Mouse (Mus musculus) MEL (cell line): ENCODE data around the gene Retreg1.

Experiments
- CTCF ChIP-seq, 3 experiments: IDR thresholded peaks in 2 of 3; conservative IDR thresholded peaks in 1 of 3; 2 replicates each; pipeline ENCODE4 v1.5.1; 2011 to 2012; ENCODE audit warnings: low read length in 3 of 3, low read depth in 2 of 3, mild to moderate bottlenecking in 2 of 3, improper control_type of control experiment in 1 of 3, inconsistent platforms in 1 of 3, mixed read lengths in 1 of 3, moderate library complexity in 1 of 3; ENCODE audit not compliant: control insufficient read depth in 1 of 3, insufficient read depth in 1 of 3, poor library complexity in 1 of 3, severe bottlenecking in 1 of 3
- E2F4 ChIP-seq: IDR thresholded peaks from 2 replicates; pipeline ENCODE4 v1.6.1; 2011; ENCODE audit warnings: low read depth, low read length, improper control_type of control experiment, borderline replicate concordance
- GABPA ChIP-seq: IDR thresholded peaks from 2 replicates; pipeline ENCODE4 v1.6.1; 2012; ENCODE audit warnings: low read depth, mild to moderate bottlenecking, inconsistent platforms, low read length, improper control_type of control experiment, moderate library complexity
- KAT2A ChIP-seq: conservative IDR thresholded peaks from 2 replicates; pipeline ENCODE4 v1.6.1; 2012; ENCODE audit warnings: low read depth, low read length, improper control_type of control experiment, inconsistent platforms
- MAFK ChIP-seq: IDR thresholded peaks from 2 replicates; pipeline ENCODE4 v1.6.1; 2011; ENCODE audit warnings: low read depth, mild to moderate bottlenecking, low read length, improper control_type of control experiment, borderline replicate concordance
- POLR2A ChIP-seq, 2 experiments: IDR thresholded peaks; 2 replicates each; pipeline ENCODE4 v1.6.1; 2011 to 2012; ENCODE audit warnings: low read length in 2 of 2, mild to moderate bottlenecking in 2 of 2, control low read depth in 1 of 2, improper control_type of control experiment in 1 of 2, low read depth in 1 of 2, moderate library complexity in 1 of 2; ENCODE audit not compliant: control insufficient read depth in 1 of 2, insufficient read depth in 1 of 2, poor library complexity in 1 of 2
- POLR2AphosphoS5 ChIP-seq: IDR thresholded peaks from 2 replicates; pipeline ENCODE4 v1.6.1; 2012; ENCODE audit warnings: low read depth, borderline replicate concordance, mild to moderate bottlenecking, inconsistent platforms, low read length, moderate library complexity, mixed read lengths
- RCOR1 ChIP-seq: IDR thresholded peaks from 2 replicates; pipeline ENCODE4 v1.6.1; 2012; ENCODE audit warnings: low read depth, mild to moderate bottlenecking, inconsistent platforms, low read length, improper control_type of control experiment
- USF2 ChIP-seq, 2 experiments: IDR thresholded peaks; 2 replicates each; pipeline ENCODE4 v1.6.1; 2011 to 2012; ENCODE audit warnings: improper control_type of control experiment in 2 of 2, low read length in 2 of 2, borderline replicate concordance in 1 of 2, inconsistent platforms in 1 of 2, low read depth in 1 of 2, mild to moderate bottlenecking in 1 of 2; ENCODE audit not compliant: insufficient read depth in 1 of 2
- ZC3H11A ChIP-seq: IDR thresholded peaks from 2 replicates; pipeline ENCODE4 v1.6.1; 2012; ENCODE audit warnings: low read depth, mild to moderate bottlenecking, inconsistent platforms, low read length, improper control_type of control experiment
- ZNF384 ChIP-seq: IDR thresholded peaks from 2 replicates; pipeline ENCODE4 v1.6.1; 2012; ENCODE audit warnings: low read depth, mild to moderate bottlenecking, inconsistent platforms, low read length, improper control_type of control experiment

- TF ChIP-seq MAFK (no peak), POLR2A (IDR thresholded peaks at IDR 0.05; ENCODE audit: control insufficient read depth in 1 of 2, insufficient read depth in 1 of 2, low read depth in 1 of 2, low read length in 2 of 2, poor library complexity in 1 of 2) (no peak), POLR2AphosphoS5 (no peak), CTCF (IDR thresholded peaks at IDR 0.05 in 2 of 3, conservative IDR thresholded peaks at IDR 0.05 in 1 of 3; ENCODE audit: control insufficient read depth in 1 of 3, insufficient read depth in 1 of 3, low read depth in 2 of 3, low read length in 3 of 3, poor library complexity in 1 of 3, severe bottlenecking in 1 of 3) (no peak), E2F4 (no peak), KAT2A (no peak), ZC3H11A (no peak), GABPA (no peak), ZNF384 (no peak), RCOR1 (no peak), USF2 (IDR thresholded peaks at IDR 0.05; ENCODE audit: borderline replicate concordance in 1 of 2, insufficient read depth in 1 of 2, low read depth in 1 of 2, low read length in 2 of 2) (no peak)
Observed at GRCm38 (mm10) chr15:25871470-25871869, 28.5 kb downstream of the Retreg1 start.
